Mouse (Mus musculus): ENCODE measurements around the gene Zfp866.

The Zfp866 gene

DNA sequence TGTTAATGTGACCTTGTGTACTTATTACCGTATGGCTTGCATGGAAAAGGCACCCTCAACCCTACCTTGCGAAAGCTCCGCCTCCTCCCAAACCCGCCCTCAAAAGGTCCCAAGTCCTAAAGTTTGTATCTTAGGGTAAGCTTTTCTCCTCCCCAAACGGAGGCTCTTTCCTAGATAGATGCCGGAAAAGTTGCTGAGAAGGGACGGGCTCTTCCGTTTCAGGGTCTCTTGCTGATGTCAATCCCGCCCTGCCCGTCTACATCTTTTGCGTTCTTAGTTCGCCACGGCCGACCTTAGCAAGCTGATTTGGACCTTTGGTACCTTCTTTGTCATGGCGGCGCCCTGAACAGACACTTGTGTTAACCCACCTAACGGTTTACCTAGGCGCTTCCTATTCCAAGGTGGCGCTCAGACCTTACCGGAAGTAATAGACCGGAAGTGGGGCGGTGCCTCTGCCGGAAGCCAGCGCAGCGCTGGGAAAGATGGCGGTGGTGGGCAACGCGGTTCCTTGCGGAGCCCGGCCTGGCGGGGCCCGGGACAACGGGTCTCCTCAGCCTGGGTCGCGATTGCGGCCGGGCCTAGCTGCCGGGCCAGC lies at the start of gene Zfp866, which contains the start of gene Atp13a1:
Zfp866 (minus strand) TSS at position 406 of the 595 bp plus-strand sequence.
Atp13a1 (plus strand) TSS at position 391 of the 595 bp plus-strand sequence.
- peak; percentile 91 for DNase-seq

DNA sequence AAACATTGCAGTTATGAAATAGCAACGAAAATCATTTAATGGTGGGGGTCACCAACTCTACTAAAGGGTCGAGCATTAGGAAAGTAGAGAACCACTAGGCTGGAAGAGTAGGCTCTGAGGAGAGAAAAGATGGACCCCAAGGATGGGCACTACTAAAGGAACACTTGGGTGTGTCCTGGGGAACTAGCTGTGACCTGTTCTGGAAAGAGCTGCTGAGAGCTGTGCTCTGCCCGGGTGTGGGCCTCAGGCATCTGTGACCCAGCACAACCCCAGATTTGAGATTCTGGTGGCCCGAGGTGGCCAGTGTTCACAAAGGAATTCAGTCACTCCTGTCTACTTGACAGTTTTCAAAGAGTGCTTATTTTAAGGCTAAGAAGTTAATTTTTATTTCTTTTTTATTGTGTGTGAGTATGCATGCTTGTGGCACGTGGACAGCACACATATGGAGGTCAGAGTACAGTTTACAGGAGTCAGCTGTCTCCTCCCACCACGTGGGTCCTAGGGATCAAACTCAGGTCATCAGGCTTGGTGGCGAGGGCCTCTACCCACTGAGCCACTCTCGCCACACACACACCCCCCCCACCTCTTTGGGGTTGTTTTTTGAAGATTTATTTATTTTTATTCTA lies 46.2 kb upstream of the Zfp866 start:
- no peak for DNase-seq

- DNase-seq: peak; percentile 95
Observed at GRCm38 (mm10) chr8:69832298-69832853, 41.4 kb upstream of the Zfp866 start, which contains the start of gene Pbx4. Gene Pbx4 (plus strand): TSS chr8:69832491.

DNA sequence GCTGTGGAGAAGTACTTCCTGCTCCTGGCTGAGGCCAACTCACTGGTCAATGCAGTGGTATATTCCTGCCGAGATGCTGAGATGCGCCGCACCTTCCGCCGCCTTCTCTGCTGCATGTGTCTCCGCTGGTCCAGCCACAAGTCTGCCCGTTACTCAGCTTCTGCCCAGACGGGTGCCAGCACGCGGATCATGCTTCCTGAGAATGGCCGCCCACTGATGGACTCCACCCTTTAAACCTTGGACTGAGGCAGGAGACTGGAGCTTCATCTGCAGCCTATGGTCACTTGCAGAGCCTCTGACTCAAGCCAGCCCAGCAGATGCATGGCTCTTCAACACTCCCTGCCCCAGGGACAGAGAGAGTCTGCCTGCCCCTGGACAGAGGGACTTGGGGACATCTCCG lies 35.4 kb upstream of the Zfp866 start:
- no peak for DNase-seq

DNA sequence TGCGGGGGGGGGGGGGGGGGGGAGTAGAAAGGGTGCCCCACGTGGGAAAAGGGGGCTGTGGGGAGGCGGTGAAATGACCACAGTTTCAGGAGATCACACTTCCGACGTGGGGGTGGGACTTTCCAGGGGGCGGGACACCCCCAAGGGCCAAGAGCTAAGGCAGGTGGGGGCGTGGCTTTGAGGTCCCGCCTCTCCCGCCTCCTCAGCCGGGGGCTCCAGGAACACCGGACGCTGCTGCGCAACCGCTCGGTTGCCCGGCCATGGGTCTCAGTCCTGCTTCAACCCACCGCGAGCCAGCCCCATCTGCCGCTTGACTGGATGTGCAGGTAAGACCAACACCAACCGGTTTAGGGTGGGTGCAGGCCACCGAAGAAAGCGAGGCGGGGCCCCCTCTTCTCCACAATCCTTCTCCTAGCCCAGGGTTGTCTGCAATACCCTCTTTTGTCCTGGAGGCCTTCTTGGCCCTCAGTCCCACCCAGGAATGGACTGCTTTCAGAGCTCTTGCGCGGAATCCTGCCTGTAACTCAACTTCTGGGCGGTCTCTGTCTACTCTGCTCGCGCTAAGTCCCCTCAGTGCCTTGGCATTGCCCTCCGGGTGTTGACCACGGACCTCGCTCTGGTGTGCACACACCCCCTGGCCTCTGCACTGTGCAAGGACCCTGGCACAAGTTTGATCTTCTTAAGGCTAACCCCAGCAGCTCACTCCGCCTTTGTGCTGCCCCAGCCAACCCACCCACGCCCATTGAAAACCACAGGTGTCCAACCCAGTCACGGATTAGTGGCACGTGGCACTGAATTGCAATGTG lies 31.6 kb upstream of the Zfp866 start, which contains the start of gene Lpar2:
Lpar2 (plus strand) TSS at position 44 of the 806 bp plus-strand sequence.
- DNase-seq: peak; percentile 79

DNA sequence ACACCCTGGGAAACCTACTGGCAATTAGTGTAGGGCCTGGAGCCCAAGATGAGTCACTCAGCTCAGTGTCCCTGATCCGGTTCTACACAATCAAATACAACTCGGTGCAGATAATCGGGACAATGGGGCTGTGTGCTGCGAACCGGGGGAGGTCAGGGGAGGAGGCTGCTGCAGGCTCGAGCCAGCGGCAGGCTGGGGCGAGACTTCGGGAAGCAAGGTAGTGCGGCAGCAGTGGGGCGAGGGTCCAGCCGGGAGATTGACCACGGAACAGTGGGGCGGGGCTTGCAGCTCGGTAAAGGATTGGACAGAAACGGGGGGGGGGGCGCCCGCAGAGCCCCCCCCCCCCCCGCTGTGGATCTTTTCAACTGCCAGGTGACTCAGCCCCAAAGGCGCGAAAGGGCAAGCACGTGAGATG lies 31.0 kb upstream of the Zfp866 start:
- DNase-seq: peak; percentile 34

DNA sequence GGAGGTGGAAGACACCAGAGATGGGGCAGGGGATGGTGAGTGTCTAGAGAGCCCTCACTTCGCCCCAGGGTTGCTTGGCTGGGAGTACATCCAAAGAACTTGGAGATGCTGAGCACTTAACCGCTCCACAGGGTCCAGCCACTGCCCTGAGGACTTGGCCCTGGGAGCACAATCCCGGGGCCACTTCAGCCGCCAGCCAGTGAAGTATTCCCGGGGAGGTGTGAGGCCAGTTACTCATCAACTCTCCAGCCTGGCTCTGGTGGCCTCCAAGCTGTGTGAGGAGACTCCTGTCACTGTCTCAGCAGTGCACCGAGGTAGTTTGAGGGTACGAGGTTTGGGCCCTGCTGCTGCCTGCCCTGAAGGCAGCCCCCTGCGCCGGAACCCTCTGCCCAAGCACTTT lies 29.5 kb upstream of the Zfp866 start:
- DNase-seq: no peak

GRCm38 (mm10) chr8:69815396-69815795 lies 24.4 kb upstream of the Zfp866 start:
- no peak for DNase-seq

- no peak for DNase-seq
Observed at GRCm38 (mm10) chr8:69814881-69815280, 23.9 kb upstream of the Zfp866 start.

DNA sequence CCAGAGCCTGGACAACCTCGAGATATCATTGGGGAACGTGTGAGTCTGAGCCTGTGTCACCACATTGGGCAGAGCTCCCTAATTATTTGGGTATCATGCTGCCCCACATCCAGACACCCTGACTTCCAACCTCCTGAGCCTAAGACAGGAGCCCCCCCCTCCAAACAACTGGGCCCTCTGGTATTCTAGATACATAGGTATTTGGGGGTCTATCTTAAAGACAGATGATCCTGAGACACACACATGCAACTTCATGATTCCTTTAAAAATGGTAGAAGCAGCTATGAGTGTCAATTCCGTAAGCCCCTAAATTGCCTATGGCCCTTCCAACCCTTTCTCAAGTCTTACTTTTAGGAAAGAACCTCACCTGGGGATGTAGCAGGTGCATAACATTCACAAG lies 18.8 kb upstream of the Zfp866 start:
- DNase-seq: no peak

- DNase-seq: peak; percentile 65
Observed at GRCm38 (mm10) chr8:69808864-69809403, 18.0 kb upstream of the Zfp866 start.

GRCm38 (mm10) chr8:69808094-69808863 lies 17.3 kb upstream of the Zfp866 start, which contains the start of gene Gmip:
Gene Gmip (plus strand): TSS chr8:69808679.
- DNase-seq: peak; percentile 96

- DNase-seq: no peak
Observed at GRCm38 (mm10) chr8:69807236-69807635, 16.3 kb upstream of the Zfp866 start.

GRCm38 (mm10) chr8:69805491-69805890 lies 14.5 kb upstream of the Zfp866 start:
- no peak for DNase-seq

DNA sequence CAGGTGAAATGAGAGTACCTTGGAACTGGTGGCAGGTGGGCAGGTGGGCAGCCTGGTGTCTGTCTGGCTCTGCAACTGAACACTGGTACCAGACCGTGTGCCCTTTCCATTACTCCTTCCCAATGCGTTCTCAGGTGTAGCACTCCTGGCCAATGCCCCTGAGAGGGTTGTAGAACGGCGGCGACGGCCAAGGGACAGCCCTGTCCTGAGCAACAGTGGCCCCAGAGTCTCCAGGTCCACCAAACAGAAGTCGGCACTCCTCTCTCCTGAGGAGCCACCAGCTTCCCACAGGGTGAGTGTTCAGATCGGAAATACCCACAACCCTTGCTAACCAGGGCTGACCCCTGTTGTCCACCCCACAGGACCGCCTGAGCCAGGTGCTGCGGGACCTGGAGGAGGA lies 14.1 kb upstream of the Zfp866 start:
- no peak for DNase-seq

- no peak for DNase-seq
Observed at GRCm38 (mm10) chr8:69804537-69804936, 13.6 kb upstream of the Zfp866 start.

- no peak for DNase-seq
Observed at GRCm38 (mm10) chr8:69803366-69803765, 12.4 kb upstream of the Zfp866 start.

GRCm38 (mm10) chr8:69802216-69802615 lies 11.2 kb upstream of the Zfp866 start:
- no peak for DNase-seq

- no peak for DNase-seq
Observed at GRCm38 (mm10) chr8:69801796-69802195, 10.8 kb upstream of the Zfp866 start.

DNA sequence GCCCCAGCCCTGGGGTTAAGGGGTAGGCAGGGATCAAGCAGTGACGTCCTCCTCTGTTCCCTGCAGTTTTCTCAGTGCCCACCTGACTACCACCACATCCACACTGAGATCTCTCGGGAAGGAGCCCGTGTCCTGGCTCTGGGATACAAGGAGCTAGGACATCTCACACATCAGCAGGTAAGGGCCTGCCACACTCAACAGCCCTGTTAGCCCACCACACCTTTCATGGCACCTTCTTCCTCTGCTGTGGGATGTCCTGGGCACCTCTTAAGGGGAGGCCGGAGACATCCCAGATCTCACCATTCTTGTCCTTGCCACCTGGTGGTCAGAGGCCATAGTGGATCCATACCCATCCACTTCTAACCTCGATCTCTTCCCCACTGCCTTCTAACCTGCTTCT lies 9.0 kb upstream of the Zfp866 start:
- no peak for DNase-seq

- DNase-seq: no peak
Observed at GRCm38 (mm10) chr8:69799261-69799660, 8.3 kb upstream of the Zfp866 start.

DNA sequence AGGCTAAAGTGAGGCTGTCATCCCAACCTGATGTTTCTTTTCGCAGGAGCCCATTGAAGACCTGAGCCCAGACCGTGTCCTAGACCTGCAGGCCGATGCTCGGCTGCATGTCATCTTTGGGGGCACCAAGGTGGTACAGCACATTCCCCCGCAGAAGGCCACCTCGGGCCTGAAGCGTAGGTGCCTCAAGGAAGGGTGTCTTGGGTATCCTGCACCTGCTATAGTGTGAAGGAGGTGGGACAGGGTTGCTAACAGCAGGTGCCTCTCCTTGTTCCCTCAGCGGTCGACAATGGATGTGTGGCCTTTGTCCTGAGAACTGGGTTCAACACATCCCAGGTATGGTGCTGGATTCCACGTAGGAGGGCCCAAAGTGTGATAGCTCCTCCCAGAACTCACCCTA lies 6.7 kb upstream of the Zfp866 start:
- no peak for DNase-seq

Data from thymus, postnatal 25 days (tissue).